Mouse (Mus musculus): Measurements from ENCODE around the gene Lat.

DNA sequence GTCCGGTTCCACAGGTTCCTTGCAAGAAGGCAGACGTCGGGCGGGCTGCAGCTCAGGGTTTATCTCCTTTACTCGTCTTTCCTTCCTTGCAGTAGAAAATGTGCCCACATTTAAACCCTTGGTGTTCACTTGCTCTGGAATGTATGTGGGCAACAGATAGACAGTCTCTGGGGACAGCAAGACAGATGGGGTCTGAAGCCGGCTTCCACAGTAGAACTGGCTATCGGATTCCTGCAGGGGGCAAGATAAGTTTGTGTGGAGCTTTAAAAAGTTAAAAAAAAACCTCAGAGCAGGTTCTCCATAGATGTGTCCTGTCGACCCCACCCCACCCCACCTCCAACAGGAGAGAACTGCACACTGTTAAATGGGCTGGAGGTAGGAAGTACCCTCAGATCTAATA lies 21.1 kb downstream of the Lat start:
- TF ChIP-seq CTCF (conservative IDR thresholded peaks at IDR 0.05; ENCODE audit: low read length) (no peak), NANOG (IDR thresholded peaks at IDR 0.05; ENCODE audit: borderline replicate concordance, low read length) (no peak)

Data from E14TG2a.4 (cell line).